Comparison of ENCODE assay signal across 7 mouse cellular contexts in the genomic region with DNA sequence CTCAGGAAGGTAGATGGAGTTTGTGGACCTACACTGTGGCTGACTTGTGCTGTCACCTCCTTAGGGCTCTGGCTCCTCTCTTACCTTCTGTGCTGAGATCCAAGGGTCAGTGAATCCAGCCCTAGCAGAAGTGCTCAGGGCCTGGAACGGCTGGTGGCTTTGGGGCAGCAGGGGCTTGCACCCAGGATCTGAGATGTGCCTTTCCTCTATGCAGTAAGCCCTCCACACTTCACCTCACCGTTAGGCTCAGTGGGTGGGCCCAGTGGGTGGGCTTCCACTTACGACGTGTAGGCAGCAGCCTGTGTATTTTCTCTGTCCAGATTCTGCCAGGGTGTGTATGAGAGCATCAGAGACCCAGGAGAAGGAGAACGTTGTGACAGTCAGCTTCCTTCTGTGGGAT. TPM values are rescaled to one million over a fixed set of nuclear protein-coding genes. Genes with fewer than 3 reads are reported as not detected.
DNase-seq lines count a peak whose midpoint lies in the region; ATAC-seq and TF ChIP-seq lines count a peak whose summit lies in the region.

No protein-coding gene starts in this region.

- H3K9me3 ChIP-seq in kidney, embryonic 16.5 days (ENCODE audit: low read length), result no peaks in the 10 kb centered on the region
- H3K9me3 ChIP-seq in forebrain, embryonic 15.5 days, result no peaks in the 10 kb centered on the region
- H3K9me3 ChIP-seq in intestine, postnatal 0 days (ENCODE audit: control insufficient read depth), result no peaks in the 10 kb centered on the region
- no peaks in the 10 kb centered on the region for H3K9me3 ChIP-seq in neural tube, embryonic 13.5 days

- TF ChIP-seq CTCF in intestine, postnatal 0 days (IDR thresholded peaks at IDR 0.05; ENCODE audit: low read depth), result no peak

- WGBS in kidney, embryonic 16.5 days, result 59% methylated on average over 5 of the region's 5 CpGs
- WGBS in forebrain, embryonic 15.5 days, result 57% methylated on average over 5 of the region's 5 CpGs
- WGBS in intestine, postnatal 0 days, result 65% methylated on average over 5 of the region's 5 CpGs
- WGBS in neural tube, embryonic 13.5 days, result 50% methylated on average over 5 of the region's 5 CpGs

- peaks cover 4% of the 10 kb centered on the region; the same call in 1 of the 2 replicates for H3K4me1 ChIP-seq in kidney, embryonic 16.5 days (ENCODE audit: insufficient read depth, low read length)
- peaks cover 10% of the 10 kb centered on the region for H3K4me1 ChIP-seq in forebrain, embryonic 15.5 days
- H3K4me1 ChIP-seq in intestine, postnatal 0 days (replicated peaks; ENCODE audit: control insufficient read depth, insufficient read depth, low read length), result no peaks in the 10 kb centered on the region
- H3K4me1 ChIP-seq in neural tube, embryonic 13.5 days (replicated peaks), result peaks cover 10% of the 10 kb centered on the region

- peak; percentile 44 for ATAC-seq in kidney, embryonic 16.5 days (ENCODE audit: low FRiP score, low TSS enrichment)
- peak; percentile 55 for ATAC-seq in forebrain, embryonic 15.5 days (replicated peaks)
- 0 out of 2 replicates have a peak, but pooled peaks have one; percentile 5 for ATAC-seq in intestine, postnatal 0 days
- peak; percentile 36; the same call in 1 of the 2 replicates for ATAC-seq in neural tube, embryonic 13.5 days (ENCODE audit: low read depth)

- H3K27me3 ChIP-seq in kidney, embryonic 16.5 days (ENCODE audit: insufficient read depth, low read length), result no peaks in the 10 kb centered on the region
- no peaks in the 10 kb centered on the region for H3K27me3 ChIP-seq in forebrain, embryonic 15.5 days
- no peaks in the 10 kb centered on the region for H3K27me3 ChIP-seq in intestine, postnatal 0 days (replicated peaks; ENCODE audit: control insufficient read depth, insufficient read depth, low read length)
- H3K27me3 ChIP-seq in neural tube, embryonic 13.5 days, result no peaks in the 10 kb centered on the region

- H3K27ac ChIP-seq in kidney, embryonic 16.5 days (ENCODE audit: low read length), result no peak overlapping the region
- no peak overlapping the region for H3K27ac ChIP-seq in forebrain, embryonic 15.5 days (replicated peaks)
- H3K27ac ChIP-seq in intestine, postnatal 0 days (ENCODE audit: low read depth, low read length), result no peak overlapping the region
- 0 out of 2 replicates have a peak overlapping the region, but pooled peaks have one; percentile 13 for H3K27ac ChIP-seq in neural tube, embryonic 13.5 days (replicated peaks)

- H3K4me3 ChIP-seq in kidney, embryonic 16.5 days (ENCODE audit: low read length), result no peak overlapping the region
- H3K4me3 ChIP-seq in forebrain, embryonic 15.5 days, result no peak overlapping the region
- H3K4me3 ChIP-seq in intestine, postnatal 0 days (ENCODE audit: low read depth, low read length), result no peak overlapping the region
- no peak overlapping the region for H3K4me3 ChIP-seq in neural tube, embryonic 13.5 days

- H3K9ac ChIP-seq in kidney, embryonic 16.5 days (replicated peaks; ENCODE audit: low read length), result peak overlapping the region; percentile 40; the same call in 1 of the 2 replicates
- no peak overlapping the region; the same call in 1 of the 2 replicates for H3K9ac ChIP-seq in forebrain, embryonic 15.5 days (replicated peaks)
- H3K9ac ChIP-seq in intestine, postnatal 0 days (ENCODE audit: low read depth, low read length), result 0 out of 2 replicates have a peak overlapping the region, but pooled peaks have one; percentile 7
- peak overlapping the region; percentile 52 for H3K9ac ChIP-seq in neural tube, embryonic 13.5 days

- no peak for DNase-seq in kidney, adult 9 months
- DNase-seq in urinary bladder, postnatal 14 days (ENCODE audit: low spot score), result no peak
- no peak for DNase-seq in thymus, postnatal 36 days

- 0 out of 2 replicates have a peak, but pooled peaks cover 7% of the 10 kb centered on the region for H3K36me3 ChIP-seq in kidney, embryonic 16.5 days (ENCODE audit: insufficient read depth, low read length)
- H3K36me3 ChIP-seq in forebrain, embryonic 15.5 days, result no peaks in the 10 kb centered on the region; the same call in 1 of the 2 replicates
- peaks cover 23% of the 10 kb centered on the region for H3K36me3 ChIP-seq in intestine, postnatal 0 days (ENCODE audit: control insufficient read depth, insufficient read depth)
- peaks cover 19% of the 10 kb centered on the region for H3K36me3 ChIP-seq in neural tube, embryonic 13.5 days

- H3K4me2 ChIP-seq in kidney, embryonic 16.5 days (replicated peaks; ENCODE audit: low read depth, low read length), result no peak overlapping the region
- no peak overlapping the region for H3K4me2 ChIP-seq in forebrain, embryonic 15.5 days (replicated peaks)
- H3K4me2 ChIP-seq in intestine, postnatal 0 days (replicated peaks; ENCODE audit: low read depth), result no peak overlapping the region
- no peak overlapping the region for H3K4me2 ChIP-seq in neural tube, embryonic 13.5 days

RNA-seq across cellular contexts. Expression of gene Apopt1, which starts 19.9 kb away (rescaled TPM):
- polyA plus RNA-seq in kidney, embryonic 16.5 days (2015; fragmentation: Nextera tagmentation; extraction: Ambion mirVana), result 54.8 TPM in 2 replicates
- polyA plus RNA-seq in forebrain, embryonic 15.5 days (2015; fragmentation: Nextera tagmentation; extraction: Ambion mirVana), result 48.2 and 48.7 TPM in 2 replicates
- polyA plus RNA-seq in intestine, postnatal 0 days (2015; fragmentation: Nextera tagmentation; extraction: Ambion mirVana), result 42.6 and 44.8 TPM in 2 replicates
- polyA plus RNA-seq in neural tube, embryonic 13.5 days (2015; fragmentation: Nextera tagmentation; extraction: Ambion mirVana), result 52.0 and 59.1 TPM in 2 replicates

RNA-seq across cellular contexts. Expression of gene Bag5, which starts 19.9 kb away (rescaled TPM):
- polyA plus RNA-seq in kidney, embryonic 16.5 days (2015; fragmentation: Nextera tagmentation; extraction: Ambion mirVana), result 52.0 and 59.5 TPM in 2 replicates
- polyA plus RNA-seq in forebrain, embryonic 15.5 days (2015; fragmentation: Nextera tagmentation; extraction: Ambion mirVana), result 65.1 and 69.1 TPM in 2 replicates
- 29.6 and 32.1 TPM in 2 replicates for polyA plus RNA-seq in intestine, postnatal 0 days (2015; fragmentation: Nextera tagmentation; extraction: Ambion mirVana)
- 57.6 and 66.2 TPM in 2 replicates for polyA plus RNA-seq in neural tube, embryonic 13.5 days (2015; fragmentation: Nextera tagmentation; extraction: Ambion mirVana)

RNA-seq across cellular contexts. Expression of gene Klc1, which starts 25.7 kb away (rescaled TPM):
- 98.5 and 101 TPM in 2 replicates for polyA plus RNA-seq in kidney, embryonic 16.5 days (2015; fragmentation: Nextera tagmentation; extraction: Ambion mirVana)
- 430 and 440 TPM in 2 replicates for polyA plus RNA-seq in forebrain, embryonic 15.5 days (2015; fragmentation: Nextera tagmentation; extraction: Ambion mirVana)
- 42.9 and 45.7 TPM in 2 replicates for polyA plus RNA-seq in intestine, postnatal 0 days (2015; fragmentation: Nextera tagmentation; extraction: Ambion mirVana)
- polyA plus RNA-seq in neural tube, embryonic 13.5 days (2015; fragmentation: Nextera tagmentation; extraction: Ambion mirVana), result 593 and 603 TPM in 2 replicates

RNA-seq across cellular contexts. Expression of gene Trmt61a, which starts 55.0 kb away (rescaled TPM):
- 11.6 and 12.2 TPM in 2 replicates for polyA plus RNA-seq in kidney, embryonic 16.5 days (2015; fragmentation: Nextera tagmentation; extraction: Ambion mirVana)
- polyA plus RNA-seq in forebrain, embryonic 15.5 days (2015; fragmentation: Nextera tagmentation; extraction: Ambion mirVana), result 10.6 and 12.0 TPM in 2 replicates
- polyA plus RNA-seq in intestine, postnatal 0 days (2015; fragmentation: Nextera tagmentation; extraction: Ambion mirVana), result 5.6 TPM in 2 replicates
- 7.2 and 8.5 TPM in 2 replicates for polyA plus RNA-seq in neural tube, embryonic 13.5 days (2015; fragmentation: Nextera tagmentation; extraction: Ambion mirVana)

Comparison
In these comparisons a context has a peak if more than half of its experiments do, and no peak if none do; other contexts are left out.
1. ATAC-seq: peak in every context shown above with its lines; median percentile 55 in forebrain, embryonic 15.5 days; 44 in kidney, embryonic 16.5 days; 36 in neural tube, embryonic 13.5 days; 5 in intestine, postnatal 0 days.